Mouse (Mus musculus) forebrain, embryonic 13.5 days (tissue): ENCODE data around the gene Peak1. TPM values are rescaled to one million over a fixed set of nuclear protein-coding genes. Genes with fewer than 3 reads are reported as not detected.

Experiments used
- ATAC-seq: fragments of 200-750 bp; cut with Nextera tagmentation; 2 replicates; pipeline ENCODE4 v1.8.0; 2017
- H3K27ac ChIP-seq: fragments of 300-500 bp; sonication (generic); 2 replicates; pipeline ENCODE4 v1.5.1; 2015; ENCODE audit warnings: inconsistent platforms, mild to moderate bottlenecking, moderate library complexity
- H3K27me3 ChIP-seq: fragments of 300-500 bp; sonication (generic); 2 replicates; pipeline ENCODE4 v1.6.1; 2015; ENCODE audit warnings: mild to moderate bottlenecking, inconsistent platforms
- H3K36me3 ChIP-seq: fragments of 300-500 bp; sonication (generic); 2 replicates; pipeline ENCODE4 v1.6.1; 2015; ENCODE audit warnings: mild to moderate bottlenecking, inconsistent platforms; ENCODE audit not compliant: poor library complexity, severe bottlenecking
- H3K4me1 ChIP-seq: fragments of 300-500 bp; sonication (generic); 2 replicates; pipeline ENCODE4 v1.6.1; 2015; ENCODE audit warnings: inconsistent platforms
- H3K4me2 ChIP-seq: fragments of 300-500 bp; sonication (generic); 2 replicates; pipeline ENCODE4 v1.6.1; 2015; ENCODE audit warnings: inconsistent platforms, mild to moderate bottlenecking, moderate library complexity
- H3K4me3 ChIP-seq: fragments of 300-500 bp; sonication (generic); 2 replicates; pipeline ENCODE4 v1.5.1; 2015; ENCODE audit warnings: mild to moderate bottlenecking, inconsistent platforms
- H3K9ac ChIP-seq: fragments of 300-500 bp; sonication (generic); 2 replicates; pipeline ENCODE4 v1.6.1; 2015; ENCODE audit warnings: mild to moderate bottlenecking, inconsistent platforms
- H3K9me3 ChIP-seq: fragments of 300-500 bp; sonication (generic); replicated peaks from 2 replicates; pipeline ENCODE4 v1.6.1; 2016; ENCODE audit warnings: inconsistent platforms
- WGBS: fragments of 180-500 bp; shearing (Covaris S2); methylation state at CpG from one replicate; pipeline ENCODE4 v1.1.7; 2015; 5-methylcytosine and 5-hydroxymethylcytosine counted together
- polyA plus RNA-seq: library from polyadenylated mRNA; unstranded; fragments of >200 nt; fragmentation: Nextera tagmentation; extraction: Ambion mirVana; gene quantifications from 2 replicates; pipeline ENCODE4 v1.2.1, GENCODE M21; 2015

Peak1 gene
- polyA plus RNA-seq = 2.9 and 3.3 TPM in 2 replicates

DNA sequence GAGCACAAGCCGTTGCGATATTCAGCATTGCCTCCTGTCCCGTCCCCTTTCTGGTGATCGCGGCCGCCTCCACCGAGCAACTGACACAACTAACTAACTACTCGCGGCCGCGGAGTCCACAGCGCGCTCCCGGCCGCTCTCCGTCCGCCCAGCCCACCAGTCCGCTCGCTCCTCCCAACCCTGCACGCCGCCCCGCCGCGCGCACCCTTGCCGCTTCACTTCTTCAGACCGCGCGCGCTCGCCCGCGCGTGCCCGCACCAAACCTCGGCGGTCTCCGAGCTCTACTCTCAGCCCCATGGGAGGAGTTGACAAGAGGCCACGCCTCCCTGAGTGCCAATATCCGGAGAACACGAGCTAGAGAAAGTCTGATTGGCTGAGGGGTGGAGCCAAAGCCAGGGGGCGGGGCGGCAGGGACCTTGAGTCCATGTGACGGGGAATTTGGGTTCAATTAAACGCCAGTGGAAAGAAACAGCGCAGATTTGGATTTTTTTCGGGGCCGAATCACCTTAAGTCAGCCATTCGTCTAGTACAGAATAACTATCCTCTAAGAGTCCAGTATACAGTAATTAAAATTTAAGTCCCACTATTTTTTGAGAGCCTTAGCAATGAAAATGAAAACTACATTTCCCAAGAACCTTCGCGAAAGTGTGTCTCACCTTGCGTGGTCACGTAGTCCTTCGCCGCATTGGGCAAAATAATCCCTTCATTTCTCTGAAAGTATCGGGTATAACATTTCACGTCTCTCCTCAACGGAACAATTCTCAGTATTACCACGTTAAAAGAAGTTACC, at the start of gene Peak1, which contains the start of gene Hmg20a:
Gene Peak1 (minus strand): TSS at position 120 of the 790 bp plus-strand sequence.
Gene Hmg20a (plus strand): TSS at position 662 of the 790 bp plus-strand sequence.
- ATAC-seq = peak; percentile 97
- Histone ChIP-seq H3K36me3 (no peaks in the 10 kb centered on the region), H3K27ac (peak within 1 kb of the TSS; percentile 94), H3K27me3 (no peaks in the 10 kb centered on the region), H3K4me3 (peak within 1 kb of the TSS; percentile 73), H3K9ac (peak within 1 kb of the TSS; percentile 78), H3K4me2 (peak within 1 kb of the TSS; percentile 80), H3K4me1 (peaks cover 40% of the 10 kb centered on the region), H3K9me3 (no peaks in the 10 kb centered on the region)
- under 1% methylated on average over 56 of the region's 59 CpGs for WGBS

- H3K4me3 ChIP-seq = no peak overlapping the region
- no peak overlapping the region for H3K9ac ChIP-seq
- no peaks in the 10 kb centered on the region for H3K27me3 ChIP-seq
- peaks cover 19% of the 10 kb centered on the region for H3K4me1 ChIP-seq
- H3K27ac ChIP-seq = no peak overlapping the region
- no peaks in the 10 kb centered on the region for H3K9me3 ChIP-seq
- WGBS = 98% methylated on average over 4 of the region's 4 CpGs
- H3K36me3 ChIP-seq = peaks cover 24% of the 10 kb centered on the region; the same call in 1 of the 2 replicates
- no peak for ATAC-seq
- H3K4me2 ChIP-seq = no peak overlapping the region
Observed at GRCm38 (mm10) chr9:56466251-56466650, 48.4 kb upstream of the Peak1 start.

DNA sequence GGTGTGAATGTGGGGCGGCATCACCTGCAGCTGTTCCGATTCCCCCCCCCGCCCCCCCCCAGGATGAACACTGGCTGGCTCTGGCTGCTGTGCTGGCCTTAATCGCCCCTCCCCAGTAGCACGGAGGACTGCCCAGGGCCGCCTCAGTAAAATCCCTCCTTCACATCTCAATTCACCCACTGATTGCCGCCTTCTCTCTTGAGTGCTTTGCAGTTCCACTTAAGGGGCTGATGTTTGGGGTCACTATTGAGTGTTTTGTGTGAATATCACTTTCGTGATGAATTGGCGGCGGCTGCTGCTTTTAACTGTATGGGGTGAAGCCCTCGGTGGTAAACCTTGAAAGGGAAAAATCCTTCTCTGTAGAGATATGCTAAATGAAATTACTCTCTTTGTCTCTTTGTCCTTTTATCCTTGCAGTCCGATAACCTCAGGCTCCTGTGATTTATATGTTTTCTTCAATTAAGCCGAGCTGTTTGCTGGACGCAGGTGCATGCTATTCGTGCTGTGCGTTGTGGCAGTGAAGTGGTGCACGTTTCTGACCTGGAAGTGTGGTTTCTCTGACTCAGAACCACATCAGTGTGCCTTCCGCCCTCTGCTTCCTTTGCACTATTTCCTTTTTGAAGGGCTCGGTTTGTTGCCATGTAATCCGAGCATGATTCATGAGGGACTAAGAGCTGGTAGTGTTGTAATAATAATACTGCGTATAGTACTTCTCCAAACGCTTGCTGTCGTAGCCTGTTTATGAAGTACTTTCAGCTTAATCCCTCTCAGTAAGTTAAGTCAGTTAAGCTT, 47.2 kb upstream of the Peak1 start:
- Histone ChIP-seq H3K36me3 (peaks cover 24% of the 10 kb centered on the region; the same call in 1 of the 2 replicates), H3K9ac (no peak overlapping the region), H3K27ac (peak overlapping the region; percentile 33), H3K4me1 (peaks cover 19% of the 10 kb centered on the region), H3K4me3 (no peak overlapping the region), H3K9me3 (no peaks in the 10 kb centered on the region), H3K27me3 (no peaks in the 10 kb centered on the region), H3K4me2 (peak overlapping the region; percentile 27)
- WGBS = 31% methylated on average over 22 of the region's 23 CpGs
- peak; percentile 53; the same call in 1 of the 2 replicates for ATAC-seq

- no peak for ATAC-seq
- peaks cover 19% of the 10 kb centered on the region for H3K4me1 ChIP-seq
- no peaks in the 10 kb centered on the region for H3K9me3 ChIP-seq
- no peak overlapping the region for H3K4me2 ChIP-seq
- peaks cover 16% of the 10 kb centered on the region; the same call in 1 of the 2 replicates for H3K36me3 ChIP-seq
- H3K27me3 ChIP-seq = no peaks in the 10 kb centered on the region
- H3K4me3 ChIP-seq = no peak overlapping the region
- H3K9ac ChIP-seq = no peak overlapping the region
- no peak overlapping the region for H3K27ac ChIP-seq
- 72% methylated on average over 4 of the region's 4 CpGs for WGBS
Observed at GRCm38 (mm10) chr9:56463686-56464515, 46.0 kb upstream of the Peak1 start.

- Histone ChIP-seq H3K4me3 (no peak overlapping the region), H3K4me2 (no peak overlapping the region), H3K27me3 (no peaks in the 10 kb centered on the region), H3K27ac (no peak overlapping the region), H3K9me3 (no peaks in the 10 kb centered on the region), H3K4me1 (peaks cover 19% of the 10 kb centered on the region), H3K9ac (no peak overlapping the region), H3K36me3 (peaks cover 8% of the 10 kb centered on the region; the same call in 1 of the 2 replicates)
- 91% methylated on average over 2 of the region's 2 CpGs for WGBS
- ATAC-seq = no peak
Observed at GRCm38 (mm10) chr9:56463046-56463445, 45.2 kb upstream of the Peak1 start.

- Histone ChIP-seq H3K27ac (no peak overlapping the region), H3K9me3 (no peaks in the 10 kb centered on the region), H3K27me3 (no peaks in the 10 kb centered on the region), H3K4me3 (no peak overlapping the region), H3K9ac (no peak overlapping the region), H3K36me3 (peaks cover 4% of the 10 kb centered on the region; the same call in 1 of the 2 replicates), H3K4me1 (peaks cover 19% of the 10 kb centered on the region), H3K4me2 (no peak overlapping the region)
- ATAC-seq = no peak
- 81% methylated on average over 1 of the region's 1 CpGs for WGBS
Observed at GRCm38 (mm10) chr9:56462606-56463005, 44.7 kb upstream of the Peak1 start.

DNA sequence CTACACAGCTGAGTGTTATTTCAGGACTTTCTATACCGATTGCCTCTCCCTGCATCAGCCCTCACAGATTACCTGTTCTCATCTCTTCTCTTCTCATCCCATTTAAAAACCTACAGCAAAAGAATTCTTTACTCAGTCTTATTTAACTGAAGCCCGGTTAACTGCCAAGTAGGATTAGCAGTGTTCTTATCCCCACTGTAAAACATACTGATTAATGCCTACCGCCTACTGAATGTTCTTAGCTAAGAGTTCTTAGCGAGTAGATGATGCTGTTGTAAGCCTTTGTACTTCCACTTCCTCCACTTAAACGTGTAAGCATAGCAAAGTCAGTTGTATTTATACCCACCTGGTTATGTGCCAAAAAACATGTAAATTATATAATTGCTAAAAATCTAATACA, 43.1 kb upstream of the Peak1 start:
- H3K9ac ChIP-seq = no peak overlapping the region
- H3K4me1 ChIP-seq = peaks cover 19% of the 10 kb centered on the region
- ATAC-seq = no peak
- WGBS = 79% methylated on average over 5 of the region's 5 CpGs
- H3K36me3 ChIP-seq = no peaks in the 10 kb centered on the region
- no peak overlapping the region for H3K27ac ChIP-seq
- H3K27me3 ChIP-seq = no peaks in the 10 kb centered on the region
- H3K4me2 ChIP-seq = no peak overlapping the region
- H3K4me3 ChIP-seq = no peak overlapping the region
- no peaks in the 10 kb centered on the region for H3K9me3 ChIP-seq

DNA sequence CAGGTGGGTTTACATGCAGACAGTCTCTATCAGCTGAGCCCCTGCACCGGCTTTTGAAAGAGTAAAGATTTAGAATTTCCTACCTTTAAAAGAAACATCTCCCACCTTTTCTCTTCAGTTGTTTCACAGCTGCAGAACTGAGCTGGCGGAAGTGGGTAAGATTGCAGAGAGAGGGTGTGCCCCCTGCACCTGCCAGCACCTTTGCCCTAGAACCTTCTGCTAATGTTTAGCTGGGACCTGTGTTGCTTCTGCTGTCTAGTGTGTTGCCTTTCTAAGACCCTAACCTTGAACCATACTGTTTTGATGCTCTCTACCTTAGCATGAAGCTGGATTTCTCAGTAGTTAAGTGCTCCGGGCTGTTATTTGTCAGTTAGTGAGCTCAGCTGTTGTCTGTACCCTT, 38.6 kb upstream of the Peak1 start:
- Histone ChIP-seq H3K4me3 (no peak overlapping the region), H3K9ac (no peak overlapping the region), H3K36me3 (no peaks in the 10 kb centered on the region), H3K4me1 (no peaks in the 10 kb centered on the region), H3K9me3 (no peaks in the 10 kb centered on the region), H3K4me2 (no peak overlapping the region), H3K27ac (no peak overlapping the region), H3K27me3 (no peaks in the 10 kb centered on the region)
- ATAC-seq = no peak
- WGBS = 97% methylated on average over 3 of the region's 3 CpGs

DNA sequence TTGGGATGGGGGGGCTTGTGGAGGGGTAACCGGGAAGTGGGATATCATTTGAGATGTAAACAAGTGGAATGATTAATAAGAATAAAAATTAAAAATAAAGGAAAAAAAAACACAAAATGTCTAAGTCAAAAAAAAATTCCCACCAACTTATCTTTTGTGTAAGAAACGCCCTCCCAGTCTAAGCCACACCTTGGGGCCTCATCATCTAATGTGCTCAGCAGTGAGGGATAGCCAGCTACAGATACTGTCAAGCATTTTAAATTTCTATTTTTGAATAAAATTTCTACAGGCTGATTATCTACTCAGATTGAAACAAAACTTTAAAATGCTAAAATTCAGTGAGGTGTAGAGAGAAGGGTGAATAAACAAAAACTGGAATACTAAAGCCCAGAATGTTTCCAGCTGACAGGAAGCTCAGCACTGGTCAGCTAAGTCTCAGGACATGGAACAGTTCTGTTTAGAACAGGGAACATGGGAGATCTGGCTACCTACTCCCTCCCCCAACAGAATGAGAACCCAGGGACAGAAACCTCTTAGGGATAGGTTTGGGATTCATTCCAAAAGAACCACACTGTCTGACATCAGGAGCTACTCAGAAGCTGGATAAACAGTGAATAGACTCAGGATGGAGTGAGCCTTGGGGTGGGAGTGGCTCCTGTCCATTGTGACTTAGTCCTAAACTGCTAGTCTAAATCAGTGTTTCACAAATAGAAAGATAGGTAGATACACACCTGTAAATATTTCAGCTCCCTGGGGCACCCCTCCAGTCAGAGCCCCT, 35.4 kb upstream of the Peak1 start:
- no peak for ATAC-seq
- 93% methylated on average over 2 of the region's 2 CpGs for WGBS
- Histone ChIP-seq H3K4me2 (no peak overlapping the region), H3K4me3 (no peak overlapping the region), H3K9ac (no peak overlapping the region), H3K36me3 (no peaks in the 10 kb centered on the region), H3K27ac (no peak overlapping the region), H3K9me3 (no peaks in the 10 kb centered on the region), H3K4me1 (no peaks in the 10 kb centered on the region), H3K27me3 (no peaks in the 10 kb centered on the region)

DNA sequence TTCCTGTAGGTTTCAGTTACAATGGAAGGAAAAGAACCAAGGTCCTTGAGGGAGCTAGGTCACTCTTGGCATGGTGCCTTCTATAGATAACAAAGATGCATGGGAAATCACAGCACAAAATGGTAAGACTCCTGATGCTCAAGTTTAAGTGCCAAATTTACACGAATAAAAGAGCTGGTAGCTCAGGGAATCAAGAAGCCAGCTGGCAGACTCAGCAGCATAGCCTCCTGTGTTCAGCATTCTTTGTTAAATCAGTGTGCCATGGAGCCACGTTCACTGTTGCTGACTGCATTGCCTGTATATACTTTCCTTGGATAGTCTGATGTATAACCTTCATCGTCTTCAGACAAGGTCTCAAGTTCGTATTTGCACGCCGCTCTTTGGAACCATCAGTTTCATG, 33.7 kb upstream of the Peak1 start:
- no peak for ATAC-seq
- Histone ChIP-seq H3K9me3 (no peaks in the 10 kb centered on the region), H3K4me3 (no peak overlapping the region), H3K36me3 (peaks cover 3% of the 10 kb centered on the region; the same call in 1 of the 2 replicates), H3K27ac (no peak overlapping the region), H3K4me1 (no peaks in the 10 kb centered on the region), H3K4me2 (no peak overlapping the region), H3K9ac (no peak overlapping the region), H3K27me3 (no peaks in the 10 kb centered on the region)
- 87% methylated on average over 6 of the region's 6 CpGs for WGBS

- no peak for ATAC-seq
- Histone ChIP-seq H3K9ac (no peak overlapping the region), H3K4me2 (no peak overlapping the region), H3K4me1 (no peaks in the 10 kb centered on the region), H3K36me3 (no peaks in the 10 kb centered on the region), H3K27ac (no peak overlapping the region), H3K9me3 (no peaks in the 10 kb centered on the region), H3K4me3 (no peak overlapping the region), H3K27me3 (no peaks in the 10 kb centered on the region)
- 85% methylated on average over 7 of the region's 7 CpGs for WGBS
Observed at GRCm38 (mm10) chr9:56439699-56440098, 21.8 kb upstream of the Peak1 start.
